Mouse (Mus musculus) erythroid progenitor cell, adult 5-6 weeks (primary cell): ENCODE measurements around the gene Ttf2. TPM values are rescaled to one million over a fixed set of nuclear protein-coding genes. Genes with fewer than 3 reads are reported as not detected.

Experiments
- ATAC-seq: replicated peaks from 2 replicates; pipeline ENCODE4 v1.8.0; 2016; ENCODE audit warnings: moderate number of reproducible peaks, mild to moderate bottlenecking, moderate TSS enrichment, inconsistent platforms; ENCODE audit not compliant: poor library complexity, low FRiP score, severe bottlenecking
- total RNA-seq, 2 experiments: library from RNA; stranded (forward) in 1 of 2; stranded (reverse) in 1 of 2; fragments of 150-400 nt in 1 of 2; fragments of 186-747, 209-891 nt in 1 of 2; gene quantifications; 2 replicates each; pipeline versions ENCODE4 v1.2.3 to v1.2.4; 2015 to 2017; ENCODE audit warnings: low replicate concordance in 2 of 2

The Ttf2 gene
- total RNA-seq, 2 experiments from 2014 or later = 24.3 to 51.3 TPM

DNA sequence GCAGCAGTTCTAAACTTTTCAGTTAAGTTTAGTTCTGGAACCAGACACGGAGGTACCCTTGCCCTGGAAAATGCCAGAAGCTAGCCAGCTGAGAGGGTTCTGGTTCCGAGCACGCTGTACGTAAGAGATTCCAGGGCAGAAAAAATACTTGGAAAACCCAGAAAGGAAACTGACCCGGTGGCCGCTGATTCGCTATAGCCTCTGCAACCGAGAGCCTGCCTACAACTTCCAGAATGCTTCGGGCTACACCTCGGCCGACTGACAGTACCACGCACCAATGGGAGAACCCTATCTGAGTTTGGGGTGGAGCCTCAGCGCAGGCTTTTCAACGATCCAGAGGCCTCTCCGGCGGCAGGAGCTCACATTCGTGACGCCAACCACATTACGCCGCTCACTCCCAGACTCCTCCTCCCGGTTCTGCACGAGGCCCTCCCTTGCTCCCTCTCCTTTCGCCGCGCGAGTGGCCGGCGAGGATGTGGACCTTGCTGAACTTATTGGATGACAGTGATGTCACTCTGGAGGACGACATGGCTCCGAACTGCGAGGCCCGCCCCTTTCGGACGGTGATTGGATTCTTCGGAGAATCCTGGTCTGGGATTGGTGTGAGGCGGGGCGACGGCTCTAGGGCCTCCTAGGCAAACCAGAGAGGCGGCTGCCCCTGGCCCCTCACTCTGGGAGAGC is 47.5 kb downstream of the Ttf2 start, which contains the start of gene Trim45:
Gene Trim45 (plus strand): TSS at position 378 of the 681 bp plus-strand sequence.
- peak; percentile 97 for ATAC-seq

DNA sequence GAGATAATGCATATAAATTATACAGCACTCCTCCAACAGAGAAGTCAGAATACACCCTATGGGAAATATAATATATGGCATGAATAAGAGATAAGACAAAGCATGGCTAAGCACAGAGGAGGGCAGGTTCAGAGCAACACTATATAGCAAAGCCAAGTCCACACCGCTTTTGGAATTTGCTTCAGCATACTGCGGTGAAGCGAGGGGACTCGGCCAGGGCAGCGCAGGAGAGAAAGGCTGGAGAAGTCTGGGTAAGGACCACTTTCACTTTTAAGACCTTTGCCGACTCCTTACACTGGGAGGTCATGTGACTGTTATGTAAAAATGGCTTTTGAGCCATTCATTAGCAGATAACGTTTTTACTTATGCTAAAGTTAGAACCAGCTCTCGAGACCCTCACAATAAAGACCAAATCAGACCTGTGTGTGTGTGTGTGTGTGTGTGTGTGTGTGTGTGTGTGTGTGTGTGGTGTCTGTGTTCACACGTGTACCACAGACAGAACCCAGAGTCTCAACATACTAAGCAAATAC is 48.8 kb downstream of the Ttf2 start:
- no peak for ATAC-seq

DNA sequence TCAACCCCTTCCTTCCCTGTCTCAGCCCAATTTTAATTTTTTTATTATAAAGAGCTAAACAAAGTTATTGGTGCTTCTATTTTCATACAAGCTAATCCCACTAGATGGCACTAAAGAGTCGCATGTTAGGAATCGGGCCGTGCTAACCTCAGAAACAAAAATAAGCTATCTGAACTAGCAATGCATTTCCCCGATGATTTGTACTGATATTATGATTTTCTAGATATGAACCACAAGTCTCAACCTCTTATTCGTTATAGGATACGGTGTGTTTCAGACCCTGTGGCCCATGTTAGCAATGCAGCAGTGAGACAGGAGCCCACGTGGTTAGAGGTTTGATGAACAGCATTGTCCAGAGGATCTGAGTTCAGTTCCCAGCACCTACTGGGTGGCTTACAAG is 52.6 kb downstream of the Ttf2 start:
- ATAC-seq = no peak

DNA sequence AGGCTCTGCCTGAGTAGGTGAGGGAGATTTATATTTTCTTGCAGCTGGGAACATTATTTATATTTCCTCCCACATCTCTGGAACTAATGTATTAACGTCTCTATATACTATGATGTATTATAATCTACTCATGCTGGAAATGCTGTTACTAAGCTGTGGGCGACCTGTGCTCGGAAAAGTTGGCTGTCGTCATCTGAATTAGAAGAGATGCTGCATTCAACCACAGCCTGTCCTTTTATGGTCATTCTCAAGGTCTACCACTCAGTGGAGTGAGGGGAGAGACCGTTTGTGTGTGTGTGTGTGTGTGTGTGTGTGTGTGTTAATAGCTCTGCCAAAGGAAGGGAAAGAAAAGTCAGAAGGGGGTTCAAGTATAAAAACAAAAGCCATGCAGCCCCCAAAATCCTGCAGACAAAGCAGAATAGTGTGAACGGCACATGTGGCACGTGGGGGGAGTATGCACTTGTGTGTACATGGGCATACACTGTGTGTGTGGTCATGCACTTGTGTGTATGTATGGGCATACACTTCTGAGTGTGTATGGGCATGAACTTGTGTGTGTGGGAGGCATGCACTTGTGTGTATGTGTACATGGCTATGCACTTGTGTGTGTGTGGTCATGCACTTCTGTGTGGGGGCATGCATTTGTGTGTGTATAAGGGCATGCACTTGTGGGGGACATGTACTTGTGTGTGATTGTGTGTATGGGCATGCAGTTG is 57.8 kb downstream of the Ttf2 start:
- ATAC-seq = no peak

DNA sequence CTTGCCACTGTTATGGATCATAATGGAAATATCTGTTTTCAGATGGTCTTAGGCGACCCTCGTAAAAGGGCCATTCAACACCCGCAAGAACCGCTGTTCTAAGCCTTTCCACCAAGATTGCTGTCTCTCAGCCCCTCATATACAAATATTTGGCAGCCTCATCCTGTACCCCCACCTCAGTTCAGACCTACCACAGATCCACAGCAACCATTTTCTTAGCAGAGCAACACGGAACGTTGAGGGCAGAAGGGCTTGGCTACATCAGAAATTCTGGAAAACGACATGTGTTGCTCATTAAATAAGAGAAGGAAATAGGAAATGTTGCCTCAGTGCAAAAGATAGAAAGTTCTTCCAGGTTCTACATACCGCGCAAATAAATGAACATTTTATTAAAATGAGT is 58.4 kb downstream of the Ttf2 start:
- no peak for ATAC-seq

DNA sequence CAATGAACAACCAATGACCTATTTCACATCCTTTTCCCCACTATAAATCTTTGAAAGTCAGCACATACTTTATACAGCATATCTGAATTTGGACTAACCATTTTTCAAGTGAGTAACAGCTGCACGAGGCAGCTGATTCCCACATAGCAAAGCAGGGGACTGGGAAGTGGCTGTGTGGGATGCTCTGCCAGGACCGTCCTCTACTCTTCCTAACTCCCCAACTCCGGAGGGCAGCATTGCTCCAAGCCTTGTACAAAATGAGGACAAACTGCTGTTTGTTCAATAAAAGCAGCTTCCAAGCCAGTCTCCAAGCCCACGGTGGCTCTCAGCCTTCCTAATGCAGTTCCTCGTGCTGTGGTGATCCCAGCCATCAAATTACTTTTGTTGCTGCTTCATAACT is 58.8 kb downstream of the Ttf2 start:
- ATAC-seq = no peak

DNA sequence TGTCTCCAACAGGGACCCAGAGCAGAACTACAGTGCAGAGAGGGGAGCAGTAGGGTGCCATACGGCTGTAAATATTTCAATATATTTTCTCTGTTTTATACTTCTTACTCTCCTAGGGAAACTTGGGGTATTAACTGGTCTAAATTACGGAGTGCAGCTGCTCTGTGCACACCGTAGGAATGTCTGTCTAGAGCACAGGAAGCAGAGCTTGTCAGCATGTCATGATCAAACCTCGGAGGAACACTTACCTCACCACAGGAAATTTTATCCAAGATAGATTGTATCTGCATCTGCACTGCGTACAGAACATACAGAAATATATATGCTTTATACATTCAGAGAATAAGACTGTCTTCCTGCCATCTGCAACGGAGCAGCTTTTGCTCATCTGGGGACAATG is 60.9 kb downstream of the Ttf2 start:
- ATAC-seq = no peak

DNA sequence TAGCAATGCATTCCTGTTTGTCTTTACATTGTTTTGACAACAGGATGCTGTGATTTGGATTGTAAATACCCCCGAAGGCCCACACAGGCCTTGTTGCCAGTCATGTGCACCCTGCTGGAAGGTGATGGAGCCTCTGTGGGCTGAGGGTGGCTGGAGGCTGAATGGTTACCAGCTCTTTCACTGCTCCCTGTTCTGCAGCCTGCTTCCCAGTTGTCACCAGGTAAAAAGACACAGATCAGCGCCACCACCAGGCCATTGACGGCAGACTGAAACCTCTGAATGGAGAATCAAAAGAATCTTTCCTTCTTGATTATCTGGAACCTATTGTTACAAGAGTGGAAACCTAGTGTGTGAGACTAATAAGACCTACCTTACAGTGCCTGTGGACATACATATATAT is 62.5 kb downstream of the Ttf2 start:
- no peak for ATAC-seq

DNA sequence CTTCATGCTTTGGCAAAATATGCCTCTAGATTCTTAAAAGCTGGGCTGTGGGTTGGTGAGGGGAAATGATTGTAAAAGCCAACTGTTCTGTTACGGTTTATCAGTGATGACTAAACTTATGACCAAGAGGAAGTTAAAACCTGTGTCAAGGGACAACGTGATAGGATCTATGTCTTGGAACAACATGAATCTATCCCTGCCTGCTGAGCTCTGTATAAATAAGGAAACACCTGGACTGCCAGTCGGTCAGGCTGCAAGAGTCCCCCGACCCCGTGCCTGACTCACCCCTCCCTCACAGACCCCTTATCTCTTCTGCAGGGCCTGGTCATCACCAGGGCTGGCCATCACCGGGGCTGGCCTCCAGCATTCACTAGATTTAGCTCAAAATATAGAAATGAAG is 63.3 kb downstream of the Ttf2 start:
- ATAC-seq = no peak

DNA sequence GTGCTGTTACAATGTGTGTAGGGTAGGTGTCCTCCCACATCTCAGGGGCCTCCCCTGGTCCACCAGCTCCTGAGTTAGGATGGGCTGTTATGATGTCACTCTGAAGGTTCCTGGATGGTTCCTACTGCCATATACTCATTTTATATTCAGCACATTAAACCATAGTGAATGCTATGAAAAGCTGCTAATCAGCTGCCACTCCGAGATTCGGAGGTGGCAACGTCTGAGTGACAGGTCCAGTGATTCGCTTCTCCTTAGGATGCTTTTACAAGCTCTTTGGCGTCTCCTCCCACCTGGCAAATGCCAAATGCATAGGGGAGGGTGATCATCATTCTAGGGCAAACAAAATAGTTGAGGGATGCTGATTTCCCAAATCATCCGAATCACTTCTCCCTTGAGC is 74.0 kb downstream of the Ttf2 start:
- no peak for ATAC-seq

DNA sequence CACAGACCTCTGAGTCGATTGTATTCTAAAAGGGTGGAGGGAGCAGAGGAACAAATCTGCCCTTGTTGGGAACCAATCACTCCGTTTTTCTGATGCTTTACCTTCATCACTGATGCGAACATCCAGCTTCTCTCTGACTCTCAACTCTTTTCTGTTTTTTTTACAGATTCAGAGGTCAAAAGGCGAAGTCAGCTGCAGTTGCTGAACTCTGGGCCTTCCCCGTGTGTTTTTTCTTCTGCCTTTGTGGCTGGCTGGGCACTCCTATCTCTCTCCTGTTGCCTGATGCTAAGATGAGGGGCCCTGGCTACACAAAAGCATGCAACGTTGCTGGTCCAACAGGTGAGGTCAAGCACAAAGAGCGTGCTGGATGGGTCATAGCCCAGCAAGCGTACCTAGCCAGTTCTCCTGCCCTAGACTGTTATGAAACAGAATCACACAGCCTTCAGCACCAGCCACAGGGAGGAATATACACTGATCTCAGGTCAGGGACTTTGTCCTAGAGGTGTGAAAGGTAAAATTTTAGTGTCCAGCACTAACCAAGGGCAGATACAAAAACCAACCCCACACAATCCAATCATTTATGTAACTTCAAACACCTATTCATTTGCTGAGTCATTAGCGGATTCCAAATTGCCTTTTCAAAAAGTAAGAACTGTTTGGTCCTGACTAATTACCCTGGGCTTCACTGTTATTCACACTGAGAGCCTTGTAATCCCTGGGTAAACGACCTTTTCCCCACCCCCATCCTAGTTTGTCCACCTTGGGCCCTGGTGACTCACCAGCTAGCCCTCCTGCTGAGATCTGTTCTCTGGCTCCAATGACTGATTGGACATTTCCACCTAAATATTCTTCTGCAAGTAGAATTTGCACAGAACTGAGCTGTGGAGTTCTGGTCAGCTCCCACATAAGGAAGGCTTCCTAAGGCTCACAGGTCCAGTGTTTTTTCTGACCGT is 76.8 kb downstream of the Ttf2 start:
- ATAC-seq = no peak

DNA sequence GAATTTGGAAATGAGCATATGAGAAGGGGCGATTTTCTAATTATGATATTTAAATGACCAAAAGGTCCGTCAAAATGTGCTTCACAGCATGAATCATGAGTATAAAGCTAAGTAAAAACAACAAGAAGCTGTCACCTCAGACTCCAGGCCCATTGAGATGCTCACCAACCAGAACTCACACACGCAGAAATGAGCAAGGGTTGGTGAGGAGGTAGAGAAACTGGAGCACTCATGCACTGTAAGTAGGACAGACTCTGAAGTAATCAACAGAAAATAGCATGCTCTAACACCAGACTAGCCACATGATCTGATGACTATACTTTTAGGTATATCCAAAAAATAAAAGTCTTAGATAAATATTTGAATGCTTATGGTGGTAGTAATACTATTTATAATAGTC is 79.1 kb downstream of the Ttf2 start:
- ATAC-seq = no peak

DNA sequence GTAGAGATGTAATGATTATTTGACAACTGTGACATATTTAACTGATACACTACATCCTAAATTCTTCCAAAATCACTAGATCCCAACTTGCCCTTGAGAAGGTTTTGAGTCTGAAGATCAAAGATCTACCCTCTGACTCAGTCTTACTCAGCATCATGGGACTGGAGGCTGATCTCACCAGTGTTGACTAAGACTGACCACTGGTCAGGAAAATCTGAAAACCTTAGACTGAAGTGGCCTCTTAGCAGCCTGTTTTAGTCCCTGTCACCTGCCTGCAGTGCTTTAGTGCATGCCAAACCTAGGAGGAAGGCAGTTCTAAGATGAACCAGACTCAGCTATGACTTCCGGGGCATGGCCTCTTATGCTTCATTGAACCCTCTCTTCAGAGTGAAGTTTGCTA is 80.2 kb downstream of the Ttf2 start:
- no peak for ATAC-seq

Other genes with a start within 250 kb of the Ttf2 start
- not detected in 2 replicates for gene Vtcn1, start 144.2 kb downstream of the Ttf2 start, total RNA-seq (2015; ENCODE audit: low replicate concordance)
- gene Vtcn1, start 144.2 kb downstream of the Ttf2 start, total RNA-seq (2017; ENCODE audit: low replicate concordance) = not detected in 2 replicates
- 0.36 TPM in 1 of 2 replicates, not detected in the other for gene Trim45, start 47.5 kb downstream of the Ttf2 start, total RNA-seq (2015; ENCODE audit: low replicate concordance)
- 2.8 and 3.6 TPM in 2 replicates for gene Trim45, start 47.5 kb downstream of the Ttf2 start, total RNA-seq (2017; ENCODE audit: low replicate concordance)
- gene Cd101, start 59.9 kb upstream of the Ttf2 start, total RNA-seq (2015; ENCODE audit: low replicate concordance) = 1.7 TPM in 1 of 2 replicates, not detected in the other
- 0.64 and 0.83 TPM in 2 replicates for gene Cd101, start 59.9 kb upstream of the Ttf2 start, total RNA-seq (2017; ENCODE audit: low replicate concordance)
- 0.84 TPM in 1 of 2 replicates, not detected in the other for gene Ptgfrn, start 140.6 kb upstream of the Ttf2 start, total RNA-seq (2015; ENCODE audit: low replicate concordance)
- not detected in 2 replicates for gene Ptgfrn, start 140.6 kb upstream of the Ttf2 start, total RNA-seq (2017; ENCODE audit: low replicate concordance)